Mouse (Mus musculus): ENCODE measurements around the gene Olfr1212. TPM values are rescaled to one million over a fixed set of nuclear protein-coding genes. Genes with fewer than 3 reads are reported as not detected.

The Olfr1212 gene
- not detected in 2 replicates for polyA plus RNA-seq (2012; rRNA removed)

GRCm38 (mm10) chr2:88953669-88954068 lies at the start of gene Olfr1212:
Gene Olfr1212, plus strand, starts transcription at chr2:88953969.
- no peak for DNase-seq (ENCODE audit: low read depth, low spot score)

DNA sequence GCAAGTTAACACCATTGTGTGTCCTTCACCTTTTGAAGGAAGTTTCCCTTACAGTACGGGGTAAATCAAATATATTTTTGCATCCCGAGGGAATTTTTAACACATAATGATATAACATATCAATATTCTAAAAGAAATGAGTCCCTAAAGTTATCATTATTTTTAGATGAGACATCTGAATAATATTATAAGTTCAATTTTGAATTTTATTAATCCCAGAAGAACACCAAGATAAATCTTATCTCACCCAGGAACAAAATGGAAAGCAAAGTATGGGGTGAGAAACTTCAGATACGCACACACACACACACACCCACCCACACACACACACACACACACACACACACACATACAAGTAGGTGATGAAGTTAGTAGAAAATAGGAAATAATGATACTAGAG lies 38.7 kb upstream of the Olfr1212 start, which contains the start of gene Olfr1209:
Gene Olfr1209 (minus strand): TSS at position 101 of the 400 bp plus-strand sequence.
- WGBS: 88% methylated on average over 3 of the region's 3 CpGs
- no peak for DNase-seq (ENCODE audit: low read depth, low spot score)

- WGBS: 86% methylated on average over 1 of the region's 1 CpGs
- no peak for DNase-seq (ENCODE audit: low read depth, low spot score)
Measured at GRCm38 (mm10) chr2:88938011-88938410, 15.8 kb upstream of the Olfr1212 start, which contains the start of gene Olfr1211. Gene Olfr1211, minus strand, starts transcription at chr2:88938111.

DNA sequence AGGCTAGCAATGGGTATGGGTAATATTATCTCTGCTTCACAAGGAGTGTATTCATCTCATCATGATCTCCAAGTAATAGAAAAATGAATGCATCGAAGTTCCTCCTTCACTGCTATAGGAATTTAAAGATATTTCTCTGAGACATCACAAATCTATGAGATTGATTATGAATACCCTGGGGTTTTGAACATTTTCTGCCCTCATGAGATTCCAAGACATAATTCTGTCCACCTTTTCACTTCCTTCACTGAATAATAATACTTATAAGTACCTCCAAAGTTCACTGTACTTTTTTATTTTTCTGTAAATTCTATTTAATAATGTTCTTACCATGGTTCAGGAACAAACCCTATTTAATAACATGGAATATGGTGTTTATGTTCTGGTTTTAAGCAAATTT lies 26.4 kb downstream of the Olfr1212 start, which contains the start of gene Gm13762:
Gene Gm13762 (minus strand): TSS at position 101 of the 400 bp plus-strand sequence.
- DNase-seq (ENCODE audit: low read depth, low spot score): no peak
- WGBS: 72% methylated on average over 1 of the region's 1 CpGs

DNA sequence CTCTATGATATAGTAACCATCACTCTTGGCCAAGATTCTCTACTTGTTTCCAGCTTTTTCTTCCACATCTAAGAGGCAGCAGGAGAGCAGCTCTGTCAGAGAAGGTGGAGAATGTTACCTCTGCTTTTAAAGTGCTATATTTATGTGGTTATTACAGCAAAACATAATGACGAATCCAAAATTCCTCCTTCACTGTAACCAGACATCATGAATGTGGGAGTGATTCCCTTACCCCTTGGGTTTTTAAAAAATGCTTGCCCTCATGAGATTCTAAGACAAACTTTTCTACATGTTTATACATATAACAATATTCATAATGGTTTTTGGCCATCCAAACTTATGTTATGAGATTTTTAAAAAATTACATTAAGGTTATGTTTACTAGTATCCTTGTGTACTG lies 38.8 kb downstream of the Olfr1212 start, which contains the start of gene Olfr1214:
Gene Olfr1214 (minus strand): TSS at position 101 of the 400 bp plus-strand sequence.
- WGBS: 79% methylated on average over 1 of the region's 1 CpGs
- DNase-seq (ENCODE audit: low read depth, low spot score): no peak

GRCm38 (mm10) chr2:89006873-89007272 lies 53.1 kb downstream of the Olfr1212 start, which contains the start of gene Olfr1215:
Gene Olfr1215, minus strand, starts transcription at chr2:89006973.
- 45% methylated on average over 2 of the region's 2 CpGs for WGBS
- DNase-seq (ENCODE audit: low read depth, low spot score): no peak

Other genes with a start within 250 kb of the Olfr1212 start
- gene Olfr1196, start 249.4 kb upstream of the Olfr1212 start, polyA plus RNA-seq (2012; rRNA removed): not detected in 2 replicates
- gene Olfr1197, start 221.6 kb upstream of the Olfr1212 start, polyA plus RNA-seq (2012; rRNA removed): not detected in 2 replicates
- gene Olfr1198, start 202.6 kb upstream of the Olfr1212 start, polyA plus RNA-seq (2012; rRNA removed): not detected in 2 replicates
- not detected in 2 replicates for gene Olfr1199, start 193.5 kb upstream of the Olfr1212 start, polyA plus RNA-seq (2012; rRNA removed)
- not detected in 2 replicates for gene Olfr1200, start 183.5 kb upstream of the Olfr1212 start, polyA plus RNA-seq (2012; rRNA removed)
- not detected in 2 replicates for gene Olfr1201, start 160.9 kb upstream of the Olfr1212 start, polyA plus RNA-seq (2012; rRNA removed)
- not detected in 2 replicates for gene Olfr1202, start 139.5 kb upstream of the Olfr1212 start, polyA plus RNA-seq (2012; rRNA removed)
- not detected in 2 replicates for gene Olfr1205, start 124.2 kb upstream of the Olfr1212 start, polyA plus RNA-seq (2012; rRNA removed)
- gene Olfr1204, start 104.7 kb upstream of the Olfr1212 start, polyA plus RNA-seq (2012; rRNA removed): not detected in 2 replicates
- not detected in 2 replicates for gene Olfr1206, start 90.7 kb upstream of the Olfr1212 start, polyA plus RNA-seq (2012; rRNA removed)
- gene Olfr1208, start 51.7 kb upstream of the Olfr1212 start, polyA plus RNA-seq (2012; rRNA removed): not detected in 2 replicates
- not detected in 2 replicates for gene Olfr1209, start 38.8 kb upstream of the Olfr1212 start, polyA plus RNA-seq (2012; rRNA removed)
- not detected in 2 replicates for gene Olfr1211, start 15.9 kb upstream of the Olfr1212 start, polyA plus RNA-seq (2012; rRNA removed)
- gene Gm13762, start 26.3 kb downstream of the Olfr1212 start, polyA plus RNA-seq (2012; rRNA removed): not detected in 2 replicates
- not detected in 2 replicates for gene Olfr1214, start 38.7 kb downstream of the Olfr1212 start, polyA plus RNA-seq (2012; rRNA removed)
- gene Olfr1215, start 53.0 kb downstream of the Olfr1212 start, polyA plus RNA-seq (2012; rRNA removed): not detected in 2 replicates
- gene Olfr1216, start 64.4 kb downstream of the Olfr1212 start, polyA plus RNA-seq (2012; rRNA removed): not detected in 2 replicates
- gene Olfr1217, start 78.1 kb downstream of the Olfr1212 start, polyA plus RNA-seq (2012; rRNA removed): not detected in 2 replicates
- not detected in 2 replicates for gene Olfr1218, start 107.2 kb downstream of the Olfr1212 start, polyA plus RNA-seq (2012; rRNA removed)
- not detected in 2 replicates for gene Olfr1219, start 129.5 kb downstream of the Olfr1212 start, polyA plus RNA-seq (2012; rRNA removed)
- not detected in 2 replicates for gene Olfr1220, start 152.9 kb downstream of the Olfr1212 start, polyA plus RNA-seq (2012; rRNA removed)
- not detected in 2 replicates for gene Olfr1221, start 163.3 kb downstream of the Olfr1212 start, polyA plus RNA-seq (2012; rRNA removed)
- not detected in 2 replicates for gene Olfr1222, start 179.1 kb downstream of the Olfr1212 start, polyA plus RNA-seq (2012; rRNA removed)
- not detected in 2 replicates for gene Olfr1223, start 197.6 kb downstream of the Olfr1212 start, polyA plus RNA-seq (2012; rRNA removed)
- not detected in 2 replicates for gene Olfr1224-ps1, start 210.1 kb downstream of the Olfr1212 start, polyA plus RNA-seq (2012; rRNA removed)
- not detected in 2 replicates for gene Olfr1225, start 220.7 kb downstream of the Olfr1212 start, polyA plus RNA-seq (2012; rRNA removed)
- gene Olfr1226, start 246.1 kb downstream of the Olfr1212 start, polyA plus RNA-seq (2012; rRNA removed): not detected in 2 replicates

All from large intestine, adult 2 months (tissue).